ENCODE assay signal across 9 mouse cellular contexts in genomic region chr5:37365751-37366150, GRCm38 (mm10). TPM values are rescaled to one million over a fixed set of nuclear protein-coding genes. Genes with fewer than 3 reads are reported as not detected.
DNase-seq lines count a peak whose midpoint lies in the region; ATAC-seq and TF ChIP-seq lines count a peak whose summit lies in the region.
"Had no signal": no experiment of that assay in that cellular context is flagged by ENCODE, and none has a peak within 500 bp of the region (broad histone marks: within the 10 kb centered on the region; RNA-seq: fewer than 3 reads in every experiment).

No protein-coding gene starts in this region.

- no peaks in the 10 kb centered on the region for H3K36me3 ChIP-seq in forebrain, embryonic 15.5 days
- H3K36me3 ChIP-seq in forebrain, embryonic 13.5 days (ENCODE audit: poor library complexity, severe bottlenecking): peaks cover 14% of the 10 kb centered on the region; the same call in 1 of the 2 replicates
- H3K36me3 ChIP-seq in limb, embryonic 12.5 days: peaks cover 38% of the 10 kb centered on the region
- peaks cover 63% of the 10 kb centered on the region for H3K36me3 ChIP-seq in limb, embryonic 10.5 days
- no peaks in the 10 kb centered on the region for H3K36me3 ChIP-seq in hindbrain, embryonic 14.5 days (replicated peaks; ENCODE audit: control insufficient read depth, insufficient read depth)
- no peaks in the 10 kb centered on the region for H3K36me3 ChIP-seq in midbrain, embryonic 15.5 days (replicated peaks)
- no peaks in the 10 kb centered on the region for H3K36me3 ChIP-seq in lung, postnatal 0 days (ENCODE audit: insufficient read depth, low read length)

- H3K9me3 ChIP-seq in forebrain, embryonic 15.5 days: no peaks in the 10 kb centered on the region
- H3K9me3 ChIP-seq in forebrain, embryonic 13.5 days (replicated peaks): no peaks in the 10 kb centered on the region
- H3K9me3 ChIP-seq in limb, embryonic 12.5 days: no peaks in the 10 kb centered on the region
- no peaks in the 10 kb centered on the region for H3K9me3 ChIP-seq in limb, embryonic 10.5 days (replicated peaks)
- no peaks in the 10 kb centered on the region for H3K9me3 ChIP-seq in hindbrain, embryonic 14.5 days (ENCODE audit: control insufficient read depth, low read length)
- H3K9me3 ChIP-seq in midbrain, embryonic 15.5 days: no peaks in the 10 kb centered on the region
- H3K9me3 ChIP-seq in lung, postnatal 0 days (ENCODE audit: low read length): no peaks in the 10 kb centered on the region

- H3K9ac ChIP-seq in forebrain, embryonic 15.5 days (replicated peaks): no peak overlapping the region
- H3K9ac ChIP-seq in forebrain, embryonic 13.5 days: no peak overlapping the region
- no peak overlapping the region for H3K9ac ChIP-seq in limb, embryonic 12.5 days (replicated peaks)
- no peak overlapping the region for H3K9ac ChIP-seq in hindbrain, embryonic 14.5 days
- no peak overlapping the region for H3K9ac ChIP-seq in midbrain, embryonic 15.5 days
- no peak overlapping the region for H3K9ac ChIP-seq in lung, postnatal 0 days (replicated peaks; ENCODE audit: low read depth)

- DNase-seq in limb, embryonic 10.5 days (ENCODE audit: low spot score): no peak
- peak; percentile 34 for DNase-seq in hindbrain, embryonic 14.5 days (ENCODE audit: low spot score)
- DNase-seq in lung, postnatal 0 days (ENCODE audit: low spot score): no peak
- no peak for DNase-seq in right cerebral cortex, postnatal 36 days (ENCODE audit: low spot score in 2 of 2)
- DNase-seq: lung, postnatal 10 days had no signal

- no peak overlapping the region for H3K4me3 ChIP-seq in forebrain, embryonic 15.5 days
- H3K4me3 ChIP-seq in forebrain, embryonic 13.5 days: no peak overlapping the region
- H3K4me3 ChIP-seq in limb, embryonic 12.5 days (replicated peaks): no peak overlapping the region
- no peak overlapping the region for H3K4me3 ChIP-seq in limb, embryonic 10.5 days
- no peak overlapping the region for H3K4me3 ChIP-seq in hindbrain, embryonic 14.5 days (replicated peaks; ENCODE audit: low read length)
- H3K4me3 ChIP-seq in midbrain, embryonic 15.5 days: no peak overlapping the region
- no peak overlapping the region for H3K4me3 ChIP-seq in lung, postnatal 0 days (ENCODE audit: low read depth, low read length)

- no peaks in the 10 kb centered on the region for H3K27me3 ChIP-seq in forebrain, embryonic 15.5 days
- no peaks in the 10 kb centered on the region for H3K27me3 ChIP-seq in forebrain, embryonic 13.5 days
- no peaks in the 10 kb centered on the region for H3K27me3 ChIP-seq in limb, embryonic 12.5 days
- no peaks in the 10 kb centered on the region for H3K27me3 ChIP-seq in limb, embryonic 10.5 days (ENCODE audit: low read depth, poor library complexity, severe bottlenecking)
- no peaks in the 10 kb centered on the region for H3K27me3 ChIP-seq in hindbrain, embryonic 14.5 days (ENCODE audit: control insufficient read depth, insufficient read depth, low read length)
- H3K27me3 ChIP-seq in midbrain, embryonic 15.5 days (replicated peaks): no peaks in the 10 kb centered on the region
- H3K27me3 ChIP-seq in lung, postnatal 0 days (replicated peaks; ENCODE audit: insufficient read depth, low read length): no peaks in the 10 kb centered on the region

- H3K4me2 ChIP-seq in forebrain, embryonic 15.5 days (replicated peaks): no peak overlapping the region
- H3K4me2 ChIP-seq in forebrain, embryonic 13.5 days: no peak overlapping the region
- H3K4me2 ChIP-seq in limb, embryonic 12.5 days: no peak overlapping the region
- no peak overlapping the region for H3K4me2 ChIP-seq in hindbrain, embryonic 14.5 days (replicated peaks)
- no peak overlapping the region for H3K4me2 ChIP-seq in midbrain, embryonic 15.5 days
- no peak overlapping the region for H3K4me2 ChIP-seq in lung, postnatal 0 days (replicated peaks; ENCODE audit: low read depth, low read length)

- peak overlapping the region; percentile 12 for H3K27ac ChIP-seq in forebrain, embryonic 15.5 days (replicated peaks)
- H3K27ac ChIP-seq in forebrain, embryonic 13.5 days: no peak overlapping the region
- H3K27ac ChIP-seq in limb, embryonic 12.5 days: peak overlapping the region; percentile 59; the same call in 1 of the 2 replicates
- H3K27ac ChIP-seq in limb, embryonic 10.5 days: no peak overlapping the region
- peak overlapping the region; percentile 6; the same call in 1 of the 2 replicates for H3K27ac ChIP-seq in hindbrain, embryonic 14.5 days
- H3K27ac ChIP-seq in midbrain, embryonic 15.5 days: peak overlapping the region; percentile 61
- H3K27ac ChIP-seq in lung, postnatal 0 days (ENCODE audit: low read length): no peak overlapping the region

- no peak for TF ChIP-seq CTCF in lung, postnatal 0 days (IDR thresholded peaks at IDR 0.05)

- no peak for TF ChIP-seq EP300 in lung, postnatal 0 days (IDR thresholded peaks at IDR 0.05)

- H3K4me1 ChIP-seq in forebrain, embryonic 15.5 days: peaks cover 13% of the 10 kb centered on the region; the same call in 1 of the 2 replicates
- H3K4me1 ChIP-seq in forebrain, embryonic 13.5 days: 0 out of 2 replicates have a peak, but pooled peaks cover 4% of the 10 kb centered on the region
- H3K4me1 ChIP-seq in limb, embryonic 12.5 days (replicated peaks): peaks cover 10% of the 10 kb centered on the region; the same call in 1 of the 2 replicates
- 0 out of 2 replicates have a peak, but pooled peaks cover 9% of the 10 kb centered on the region for H3K4me1 ChIP-seq in limb, embryonic 10.5 days
- H3K4me1 ChIP-seq in hindbrain, embryonic 14.5 days (replicated peaks; ENCODE audit: control insufficient read depth, insufficient read depth, low read length): peaks cover 7% of the 10 kb centered on the region
- peaks cover 12% of the 10 kb centered on the region for H3K4me1 ChIP-seq in midbrain, embryonic 15.5 days
- H3K4me1 ChIP-seq in lung, postnatal 0 days (ENCODE audit: insufficient read depth, low read depth, low read length): no peaks in the 10 kb centered on the region

- ATAC-seq in forebrain, embryonic 15.5 days (replicated peaks): peak; percentile 42; the same call in 1 of the 2 replicates
- no peak for ATAC-seq in forebrain, embryonic 13.5 days
- no peak for ATAC-seq in limb, embryonic 12.5 days (ENCODE audit: insufficient number of reproducible peaks, insufficient read depth, low FRiP score, low TSS enrichment, low read depth)
- ATAC-seq in hindbrain, embryonic 14.5 days (ENCODE audit: low FRiP score): peak; percentile 51; the same call in 1 of the 2 replicates
- peak; percentile 74 for ATAC-seq in midbrain, embryonic 15.5 days (replicated peaks)
- no peak for ATAC-seq in lung, postnatal 0 days

RNA-seq across cellular contexts. Expression of gene Evc2, which starts 27.5 kb away (rescaled TPM):
- polyA plus RNA-seq in forebrain, embryonic 15.5 days (2015; fragmentation: Nextera tagmentation; extraction: Ambion mirVana): 6.0 and 6.6 TPM in 2 replicates
- 7.5 and 8.3 TPM in 2 replicates for polyA plus RNA-seq in forebrain, embryonic 13.5 days (2015; fragmentation: Nextera tagmentation; extraction: Ambion mirVana)
- polyA plus RNA-seq in limb, embryonic 12.5 days (2016; fragmentation: Nextera tagmentation; extraction: Ambion mirVana): 24.2 and 26.9 TPM in 2 replicates
- polyA plus RNA-seq in limb, embryonic 10.5 days (2016; fragmentation: Nextera tagmentation; extraction: Ambion mirVana): 23.4 and 24.5 TPM in 2 replicates
- polyA plus RNA-seq in hindbrain, embryonic 14.5 days (2014; fragmentation: Nextera tagmentation; extraction: Ambion mirVana): 4.6 and 5.8 TPM in 2 replicates
- polyA plus RNA-seq in midbrain, embryonic 15.5 days (2015; fragmentation: Nextera tagmentation; extraction: Ambion mirVana): 5.5 and 7.2 TPM in 2 replicates
- polyA plus RNA-seq in lung, postnatal 0 days (2015; fragmentation: Nextera tagmentation; extraction: Ambion mirVana): 4.7 and 4.9 TPM in 2 replicates

RNA-seq across cellular contexts. Expression of gene Evc, which starts 29.1 kb away (rescaled TPM):
- 7.1 and 9.3 TPM in 2 replicates for polyA plus RNA-seq in forebrain, embryonic 15.5 days (2015; fragmentation: Nextera tagmentation; extraction: Ambion mirVana)
- 10.4 and 13.1 TPM in 2 replicates for polyA plus RNA-seq in forebrain, embryonic 13.5 days (2015; fragmentation: Nextera tagmentation; extraction: Ambion mirVana)
- 37.1 and 37.6 TPM in 2 replicates for polyA plus RNA-seq in limb, embryonic 12.5 days (2016; fragmentation: Nextera tagmentation; extraction: Ambion mirVana)
- polyA plus RNA-seq in limb, embryonic 10.5 days (2016; fragmentation: Nextera tagmentation; extraction: Ambion mirVana): 24.2 and 30.7 TPM in 2 replicates
- 2.4 and 3.1 TPM in 2 replicates for polyA plus RNA-seq in hindbrain, embryonic 14.5 days (2014; fragmentation: Nextera tagmentation; extraction: Ambion mirVana)
- polyA plus RNA-seq in midbrain, embryonic 15.5 days (2015; fragmentation: Nextera tagmentation; extraction: Ambion mirVana): 3.7 and 4.4 TPM in 2 replicates
- polyA plus RNA-seq in lung, postnatal 0 days (2015; fragmentation: Nextera tagmentation; extraction: Ambion mirVana): 2.2 and 3.2 TPM in 2 replicates

Comparison
In these comparisons a context has a peak if more than half of its experiments do, and no peak if none do; other contexts are left out.
1. ATAC-seq: peak in forebrain, embryonic 15.5 days (single experiment), hindbrain, embryonic 14.5 days (single experiment) and midbrain, embryonic 15.5 days (single experiment); none in forebrain, embryonic 13.5 days (single experiment), limb, embryonic 12.5 days (single experiment) and lung, postnatal 0 days (single experiment).
2. H3K27ac ChIP-seq: peak in forebrain, embryonic 15.5 days (single experiment), limb, embryonic 12.5 days (single experiment), hindbrain, embryonic 14.5 days (single experiment) and midbrain, embryonic 15.5 days (single experiment); none in forebrain, embryonic 13.5 days (single experiment), limb, embryonic 10.5 days (single experiment) and lung, postnatal 0 days (single experiment).